Mouse (Mus musculus) lung, postnatal 36 days (tissue): ENCODE results near the gene Ccl9.
A peak's percentile ranks its signal among the peaks of the same experiment; 100 is the strongest.
"Not testable (repeated sequence)": the region's sequence is repeated elsewhere in the genome, so short reads cannot be mapped to it uniquely, and the experiment has no call there.

Experiments
- DNase-seq: peaks from one replicate; pipeline ENCODE4 v3.0.0; 2022; ENCODE audit warnings: mixed read lengths

The Ccl9 gene

DNA sequence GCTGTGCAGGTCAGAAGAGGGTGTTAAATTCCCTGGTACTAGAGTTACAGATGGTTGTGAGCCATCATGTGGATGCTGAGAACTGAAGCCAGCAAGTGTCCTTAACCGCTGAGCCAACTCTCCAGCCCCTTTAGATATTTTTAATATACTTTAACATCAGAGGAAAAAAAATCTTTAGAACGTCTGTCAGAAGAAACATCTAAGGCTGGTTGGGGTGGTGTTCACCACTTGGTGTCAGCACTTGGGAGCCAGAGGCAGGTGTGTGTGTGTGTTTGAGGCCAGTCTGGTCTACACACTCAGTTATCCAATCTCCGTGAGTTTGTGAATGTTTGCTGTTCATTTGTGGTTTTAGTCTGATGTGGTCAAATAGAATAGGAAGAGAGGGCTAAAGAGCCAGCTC is 563 bp upstream of the Ccl9 start:
- no peak for DNase-seq

DNA sequence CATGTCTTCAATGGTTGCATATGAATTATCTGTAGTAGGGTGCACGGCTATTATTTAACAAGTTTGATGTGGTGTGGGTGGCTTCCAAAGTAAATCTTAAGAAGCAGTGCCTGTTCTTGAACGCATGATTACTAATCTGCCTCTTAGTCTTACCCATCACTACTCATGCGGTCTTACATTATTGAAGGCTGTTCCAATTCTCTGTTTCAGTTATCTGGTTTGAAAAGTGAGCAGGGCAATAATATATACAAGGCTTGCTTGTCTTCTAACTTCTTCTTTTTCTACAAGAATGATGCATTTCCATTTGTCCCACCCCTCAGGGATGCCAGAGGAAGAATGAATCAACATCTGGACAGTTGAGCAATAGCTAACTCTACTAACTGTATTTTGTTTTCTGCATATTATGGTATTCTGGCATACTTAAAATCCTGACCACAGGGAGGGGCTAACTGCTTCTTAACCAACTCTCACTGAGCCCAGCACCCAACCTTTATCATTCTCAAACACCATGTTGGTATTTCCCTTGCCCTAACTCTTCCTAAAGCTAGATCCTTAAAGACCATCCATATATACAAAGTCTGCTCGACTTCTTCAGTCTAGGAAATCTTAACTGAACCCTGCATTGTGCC is 1.4 kb downstream of the Ccl9 start:
- DNase-seq: no peak

DNA sequence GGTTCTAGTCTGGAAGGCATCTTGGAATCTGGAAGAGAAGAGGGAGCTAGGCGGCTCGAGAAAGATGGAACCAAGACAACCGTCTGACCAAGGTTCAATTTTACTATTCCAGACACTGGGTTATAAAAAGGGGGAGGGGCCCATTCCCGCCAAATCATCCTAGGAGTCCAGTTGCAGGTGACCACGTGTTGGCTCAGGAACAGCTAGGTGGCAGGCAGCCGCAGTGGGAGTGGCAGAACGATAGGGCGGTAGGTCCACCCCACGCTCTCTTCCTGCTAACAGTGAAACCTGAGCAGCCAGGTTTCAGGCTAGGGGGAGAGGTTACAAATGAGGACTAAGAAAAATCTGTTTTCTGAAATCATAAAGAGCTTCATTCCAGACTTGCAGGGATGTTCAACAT is 5.6 kb downstream of the Ccl9 start:
- no peak for DNase-seq

DNA sequence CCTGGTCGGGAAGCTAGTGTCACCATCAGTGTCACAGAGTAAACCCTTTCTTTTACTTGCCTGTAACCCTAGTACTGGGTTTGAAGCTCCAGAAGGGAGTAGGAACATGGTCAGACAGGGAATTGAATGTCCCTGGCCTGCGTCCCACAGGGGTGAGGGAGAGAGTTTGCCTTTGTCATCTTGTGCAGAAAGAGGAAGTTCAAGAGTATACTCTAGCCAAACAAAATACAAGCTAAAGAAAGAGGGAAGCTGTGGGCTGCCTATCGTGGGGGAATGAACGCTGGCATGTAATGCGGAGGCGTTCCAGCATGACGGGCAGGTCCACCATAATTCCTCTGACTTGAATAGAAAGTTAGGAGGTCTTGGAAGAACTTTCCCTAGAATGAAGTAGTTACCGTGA is 6.2 kb downstream of the Ccl9 start:
- DNase-seq: peak; percentile 61

DNA sequence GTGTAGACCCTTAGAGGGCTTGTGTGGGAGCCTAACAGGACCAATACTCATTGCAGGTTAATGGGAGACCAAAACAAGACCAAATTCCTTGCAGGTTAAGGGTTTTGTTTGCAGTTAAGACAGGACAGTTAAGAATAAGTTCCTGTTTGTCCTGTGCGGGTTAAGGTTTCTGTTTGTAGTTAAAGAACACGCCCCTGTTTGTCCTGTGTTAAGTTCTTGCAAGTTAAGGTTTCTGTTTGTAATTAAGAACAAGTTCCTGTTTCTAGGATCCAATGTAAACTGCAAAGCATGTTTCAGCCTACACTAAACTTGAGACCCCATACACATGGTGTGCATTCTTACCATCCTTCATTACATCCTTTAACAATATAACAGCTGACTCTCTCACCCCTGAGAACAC is 8.2 kb downstream of the Ccl9 start:
- no peak for DNase-seq

DNA sequence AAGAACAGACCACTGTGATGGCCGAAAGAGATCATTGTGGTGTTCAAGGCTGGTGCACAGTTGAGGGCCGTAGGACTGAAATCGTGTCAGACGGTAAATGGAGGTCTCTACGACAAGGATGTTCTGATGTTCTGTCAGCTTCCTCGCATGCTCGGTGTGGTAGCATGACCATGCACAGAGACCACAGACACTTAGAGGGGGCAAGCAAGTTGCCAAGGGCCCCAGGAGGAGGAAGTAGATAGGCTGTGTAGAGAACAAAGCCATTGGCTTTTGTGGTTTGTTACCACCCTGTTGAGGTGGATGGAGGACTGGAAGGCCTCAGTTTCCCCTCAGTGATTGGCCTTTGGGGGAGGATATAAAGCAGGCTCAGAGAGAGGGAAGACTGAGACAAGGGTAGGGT is 9.2 kb downstream of the Ccl9 start:
- DNase-seq: no peak

DNA sequence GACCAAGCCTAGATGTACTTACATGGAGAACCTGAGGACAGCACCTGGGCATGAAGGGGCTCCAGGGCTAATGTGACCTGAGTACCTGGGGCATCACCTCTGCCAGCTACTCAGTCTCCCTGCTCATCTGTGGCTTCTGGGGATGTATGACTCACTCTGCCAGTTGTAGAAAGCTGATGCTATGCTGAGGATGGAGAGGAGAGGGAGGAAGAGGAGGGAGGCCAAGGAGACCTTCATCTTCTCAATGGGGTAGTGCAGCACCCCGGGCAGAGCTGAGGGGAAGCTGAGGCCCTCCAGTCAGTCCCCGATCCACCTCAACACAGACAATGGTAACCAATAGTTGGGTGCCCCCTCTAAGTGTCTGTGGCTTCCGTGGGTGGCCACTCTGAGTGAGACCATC is 9.7 kb downstream of the Ccl9 start:
- no peak for DNase-seq

DNA sequence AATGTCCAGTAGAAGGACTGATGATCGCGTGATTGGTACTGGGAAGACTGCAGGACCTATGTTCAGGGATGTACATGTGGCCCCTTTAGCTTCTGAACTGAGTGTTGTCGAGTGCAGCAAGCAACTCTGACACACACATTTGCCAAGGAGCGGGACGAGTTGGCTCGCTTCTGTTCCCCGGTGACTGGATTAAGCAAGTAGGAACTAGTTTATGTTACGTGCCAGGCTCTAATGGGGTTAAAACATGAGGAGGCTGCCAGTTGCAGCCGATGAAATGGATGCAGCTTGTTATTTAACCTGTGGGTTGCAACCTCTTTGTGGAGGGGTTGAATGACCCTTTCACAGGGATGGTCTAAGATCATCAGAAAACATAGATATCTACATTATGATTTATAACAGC is 10.4 kb downstream of the Ccl9 start:
- DNase-seq: no peak

DNA sequence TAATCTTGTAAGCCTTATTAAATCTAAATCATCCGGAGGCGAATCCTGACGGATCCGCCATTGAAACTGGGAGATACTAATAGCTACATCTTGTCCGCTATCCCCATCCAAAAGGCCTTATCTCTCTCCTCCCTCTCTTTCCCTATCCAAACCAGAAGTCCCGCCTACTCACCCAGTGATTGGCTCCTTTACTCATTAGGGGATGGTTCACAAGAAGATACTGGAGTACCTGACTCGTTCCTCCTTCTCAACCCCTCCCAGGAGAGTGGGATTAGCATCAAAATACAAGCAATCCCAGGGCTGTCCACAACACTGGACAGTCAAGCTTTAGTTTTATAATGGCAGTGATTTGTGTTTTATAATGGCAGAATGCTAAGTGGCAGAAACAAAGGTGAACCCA is 11.1 kb downstream of the Ccl9 start:
- no peak for DNase-seq

DNA sequence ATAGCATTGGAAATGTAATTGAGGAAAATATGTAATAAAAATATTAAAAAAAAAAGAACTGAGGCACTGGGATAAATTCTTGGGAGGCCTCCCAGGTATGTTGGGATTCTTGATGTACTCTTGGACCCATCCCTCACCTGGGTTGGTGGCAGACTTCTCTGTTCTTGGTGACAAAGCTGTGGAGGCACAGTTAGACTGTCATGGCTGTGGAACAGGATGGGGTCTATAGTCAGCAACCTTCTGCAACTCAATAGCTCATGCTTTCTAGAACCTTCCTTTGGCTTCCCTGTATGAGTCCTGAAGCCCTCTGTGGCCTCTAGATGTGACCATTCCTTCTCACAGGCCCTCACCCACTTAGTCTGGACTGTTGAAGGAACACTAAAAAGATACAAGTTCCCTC is 11.8 kb downstream of the Ccl9 start:
- DNase-seq: no peak

DNA sequence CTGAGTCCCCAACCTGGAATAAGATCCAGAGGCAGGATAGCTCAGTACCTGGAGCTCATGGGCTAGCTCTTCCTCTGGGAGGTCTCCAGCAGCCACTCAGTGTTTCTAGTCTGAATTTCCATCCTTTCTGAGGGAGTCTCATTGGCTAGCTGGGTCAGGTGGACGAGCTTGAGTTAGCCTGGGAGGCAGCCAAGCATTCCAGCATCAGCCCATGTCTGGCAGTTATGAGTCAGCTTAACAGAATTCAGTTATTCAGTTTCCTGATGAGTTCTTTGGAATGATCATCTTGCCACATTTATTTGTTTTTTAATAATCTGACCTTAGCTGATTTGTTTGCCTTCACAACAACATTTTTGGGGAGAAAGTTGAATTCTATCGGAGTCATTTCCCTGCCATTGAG is 14.7 kb downstream of the Ccl9 start:
- DNase-seq: no peak

DNA sequence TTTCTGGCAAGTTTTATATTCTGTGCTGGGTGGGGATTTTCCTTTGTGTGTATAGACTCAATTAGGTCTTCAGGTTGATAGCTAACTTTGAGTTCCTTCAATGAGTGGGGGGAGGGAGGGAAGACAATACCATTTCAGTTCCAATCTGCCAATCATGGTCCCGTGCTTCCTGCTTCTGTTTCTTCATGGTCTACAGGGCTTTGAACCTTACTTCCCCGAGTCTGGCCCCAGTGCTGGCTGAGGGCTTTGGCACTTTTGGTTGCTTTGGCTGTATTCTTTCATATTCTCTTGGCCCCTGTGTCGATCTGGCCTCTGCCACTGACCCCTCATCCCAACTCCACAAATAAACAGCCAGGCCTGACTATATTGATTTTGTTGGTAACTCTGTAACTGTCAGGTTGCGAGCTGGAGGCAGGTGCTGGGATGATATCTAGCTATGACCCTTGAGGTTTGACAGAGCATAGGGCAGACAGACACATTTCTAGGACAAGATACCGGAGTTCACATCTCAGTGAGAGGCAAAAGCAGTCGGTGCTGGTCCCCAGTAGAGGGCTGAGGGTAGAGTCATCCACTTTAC is 16.0 kb downstream of the Ccl9 start:
- DNase-seq: no peak

DNA sequence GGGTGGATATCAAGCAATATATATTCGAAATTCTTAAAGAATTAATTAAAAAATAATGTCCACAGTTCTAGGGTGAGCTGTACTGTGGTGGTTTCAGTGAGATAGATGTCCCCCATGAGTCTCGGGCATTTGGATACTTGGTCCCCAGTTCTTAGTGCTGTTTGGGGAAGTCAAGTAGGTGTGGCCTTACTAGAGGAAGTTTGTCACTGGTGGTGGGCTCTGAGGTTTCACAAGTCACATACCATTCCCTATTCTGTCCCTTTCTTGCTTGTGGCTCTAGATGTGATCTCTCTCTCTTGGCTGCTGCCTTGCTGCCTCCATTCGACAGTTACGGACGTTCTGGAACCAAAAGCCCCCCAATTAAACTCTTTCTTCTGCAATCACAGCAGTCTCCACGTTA is 18.0 kb downstream of the Ccl9 start:
- DNase-seq: no peak

DNA sequence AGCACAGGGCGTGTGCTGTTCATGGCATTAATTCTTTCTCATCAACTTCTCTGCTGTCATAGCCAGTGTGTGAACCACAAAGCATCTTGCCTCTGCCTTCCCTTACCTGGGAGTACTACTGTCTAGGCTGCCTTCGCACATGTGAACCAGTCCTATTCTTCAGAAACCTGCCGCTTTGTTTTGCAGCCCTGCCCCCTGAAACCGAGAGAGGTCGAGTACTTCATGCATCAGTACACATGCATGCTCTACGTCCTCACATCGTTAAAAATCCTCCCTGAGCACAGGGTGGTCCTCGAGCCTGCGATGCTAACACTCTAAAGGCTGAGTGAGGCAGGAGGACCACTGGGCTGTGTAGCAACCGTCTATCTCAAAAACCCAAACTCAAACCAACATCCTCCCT is 21.4 kb downstream of the Ccl9 start:
- DNase-seq: no peak

DNA sequence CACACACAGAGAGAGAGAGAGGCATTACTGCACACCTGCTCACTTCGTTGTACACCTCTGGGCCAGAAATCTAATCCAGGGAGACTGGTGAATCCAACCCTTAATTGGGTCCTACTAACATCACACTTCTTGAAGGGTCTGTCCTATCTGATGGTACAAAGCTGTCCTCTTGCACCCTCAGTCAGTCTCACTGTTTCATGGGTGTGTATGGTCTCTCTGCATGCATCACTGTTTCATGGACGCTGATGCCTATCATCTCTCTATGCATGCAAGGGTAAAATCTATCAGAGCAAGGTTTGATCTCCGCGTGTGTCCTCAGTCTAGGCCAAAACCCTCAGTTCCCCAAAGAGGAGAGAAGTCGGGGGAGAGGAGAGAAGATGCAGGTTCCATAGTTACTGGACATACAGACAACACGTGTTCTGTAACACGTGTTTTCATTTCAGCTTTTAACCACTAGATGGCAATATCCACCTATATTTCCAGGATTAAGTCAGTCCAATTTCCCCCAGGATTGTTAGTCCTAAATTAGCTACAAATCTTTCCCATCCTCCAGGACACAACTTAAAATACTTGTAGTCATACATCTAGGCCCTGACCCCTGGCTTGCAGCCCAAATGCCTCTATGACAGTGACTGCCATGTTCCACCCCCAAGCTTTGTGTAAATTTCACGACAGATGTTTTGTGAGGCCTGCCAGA is 22.2 kb downstream of the Ccl9 start:
- DNase-seq: peak; percentile 58

DNA sequence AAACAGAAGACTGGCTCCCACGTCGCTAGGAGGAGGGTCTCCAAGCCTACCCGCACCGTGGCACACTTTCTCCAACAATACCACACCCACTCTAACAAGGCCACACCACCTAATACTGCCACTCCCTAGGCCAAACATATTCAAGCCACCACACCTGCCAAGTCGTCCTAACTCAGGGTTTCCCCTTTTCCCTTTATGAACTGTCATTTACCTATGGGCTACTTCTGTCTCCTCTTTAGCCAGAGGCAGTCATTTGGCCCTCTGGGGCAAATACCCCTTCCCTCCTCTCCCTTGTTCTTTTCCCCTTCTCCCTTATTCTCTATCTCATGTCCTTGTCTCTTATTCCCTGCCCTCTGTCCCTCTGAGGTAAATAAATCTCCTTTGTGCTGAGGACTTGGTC is 26.8 kb downstream of the Ccl9 start:
- DNase-seq: no peak

DNA sequence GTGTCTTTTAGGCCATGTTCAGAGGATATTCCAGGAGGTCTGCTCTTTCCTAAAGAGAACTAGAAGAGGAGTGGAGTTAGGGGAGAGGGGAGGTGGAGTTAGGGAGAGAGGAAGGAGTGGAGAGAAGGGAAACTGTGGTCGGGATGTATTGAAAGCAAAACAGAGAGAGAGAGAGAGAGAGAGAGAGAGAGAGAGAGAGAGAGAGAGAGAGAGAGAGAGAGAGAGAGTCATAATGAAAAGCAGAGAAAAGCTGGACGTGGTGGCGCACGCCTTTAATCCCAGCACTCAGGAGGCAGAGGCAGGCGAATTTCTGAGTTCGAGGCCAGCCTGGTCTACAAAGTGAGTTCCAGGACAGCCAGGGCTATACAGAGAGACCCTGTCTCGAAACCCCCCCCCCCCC is 27.4 kb downstream of the Ccl9 start:
- DNase-seq: not testable (repeated sequence)

DNA sequence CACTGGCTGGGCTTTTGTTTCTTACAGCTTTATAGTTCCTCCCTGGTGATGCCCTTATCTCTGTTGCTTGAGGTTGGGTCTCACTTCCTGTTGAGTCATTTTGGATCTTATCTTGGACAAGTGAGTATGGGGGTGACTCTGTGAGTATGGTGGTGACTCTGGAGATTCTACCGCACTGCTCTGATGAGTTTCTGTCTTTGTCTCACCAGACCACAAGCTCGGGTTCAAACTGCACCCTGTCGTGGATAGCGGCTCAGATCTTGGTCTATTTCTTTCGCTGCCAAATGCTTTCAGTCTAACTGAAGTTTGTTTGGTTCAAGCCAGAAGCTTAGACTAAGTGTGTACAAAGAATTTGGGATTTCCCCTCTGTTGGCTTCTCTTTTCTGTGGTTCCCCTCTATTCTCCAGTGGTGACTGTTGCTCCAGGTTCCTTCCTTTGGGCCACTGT is 28.2 kb downstream of the Ccl9 start:
- no peak for DNase-seq

DNA sequence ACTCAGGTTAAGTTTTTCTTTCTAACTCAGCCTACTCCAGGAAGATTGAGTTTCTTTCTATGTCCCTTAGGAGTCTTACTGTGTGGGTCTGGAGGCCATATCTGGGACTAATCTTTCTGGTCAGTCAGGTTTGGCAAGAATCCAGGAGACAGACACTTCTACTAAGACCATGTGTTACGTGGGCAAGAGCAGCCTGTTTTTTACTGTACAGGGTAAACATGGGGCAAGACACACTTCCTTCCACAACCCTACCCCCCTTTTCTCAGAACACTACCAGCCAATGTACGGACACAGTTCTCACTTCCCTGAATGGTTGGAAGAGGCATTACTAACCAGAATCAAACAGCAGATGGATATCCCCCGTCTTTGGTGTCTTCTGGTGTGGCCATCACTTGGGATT is 34.2 kb downstream of the Ccl9 start:
- DNase-seq: peak; percentile 28

DNA sequence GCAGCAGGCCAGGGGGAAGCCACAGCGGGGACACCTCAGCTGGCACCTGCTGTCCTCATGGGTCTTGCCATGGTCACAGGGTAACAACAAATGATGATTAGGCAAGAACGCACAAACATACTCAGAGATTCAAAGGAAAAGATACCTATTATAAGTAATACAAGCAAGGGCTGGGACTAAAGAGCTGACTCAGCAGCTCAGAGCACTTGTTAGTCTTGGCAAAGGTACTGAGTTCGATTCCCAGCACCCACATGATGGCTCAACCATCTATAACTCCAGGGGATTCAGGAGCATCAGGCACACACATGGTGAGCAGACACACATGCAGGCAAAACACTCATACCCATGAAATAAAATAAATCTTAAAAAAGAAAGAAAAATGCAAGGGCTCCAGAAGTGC is 37.0 kb downstream of the Ccl9 start:
- no peak for DNase-seq

DNA sequence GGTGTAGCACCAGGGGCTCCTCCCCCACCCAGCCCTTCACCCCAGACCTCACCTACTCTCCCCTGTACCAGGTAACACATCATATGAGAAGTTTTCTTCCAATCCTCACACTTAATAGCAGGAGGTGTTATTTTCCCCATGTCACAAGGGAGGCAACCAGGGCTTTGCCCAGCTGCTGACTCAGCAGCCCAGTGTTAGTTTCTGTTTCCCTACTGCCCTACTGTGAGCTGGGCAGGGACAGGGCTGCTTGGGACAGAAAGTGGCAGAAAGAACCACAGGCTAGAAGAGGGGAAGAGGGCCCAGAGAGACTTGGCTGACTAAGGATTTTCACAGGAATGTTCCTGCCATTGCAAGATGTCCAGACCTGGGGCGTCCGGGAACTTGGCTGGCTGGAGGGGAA is 37.5 kb downstream of the Ccl9 start:
- no peak for DNase-seq

DNA sequence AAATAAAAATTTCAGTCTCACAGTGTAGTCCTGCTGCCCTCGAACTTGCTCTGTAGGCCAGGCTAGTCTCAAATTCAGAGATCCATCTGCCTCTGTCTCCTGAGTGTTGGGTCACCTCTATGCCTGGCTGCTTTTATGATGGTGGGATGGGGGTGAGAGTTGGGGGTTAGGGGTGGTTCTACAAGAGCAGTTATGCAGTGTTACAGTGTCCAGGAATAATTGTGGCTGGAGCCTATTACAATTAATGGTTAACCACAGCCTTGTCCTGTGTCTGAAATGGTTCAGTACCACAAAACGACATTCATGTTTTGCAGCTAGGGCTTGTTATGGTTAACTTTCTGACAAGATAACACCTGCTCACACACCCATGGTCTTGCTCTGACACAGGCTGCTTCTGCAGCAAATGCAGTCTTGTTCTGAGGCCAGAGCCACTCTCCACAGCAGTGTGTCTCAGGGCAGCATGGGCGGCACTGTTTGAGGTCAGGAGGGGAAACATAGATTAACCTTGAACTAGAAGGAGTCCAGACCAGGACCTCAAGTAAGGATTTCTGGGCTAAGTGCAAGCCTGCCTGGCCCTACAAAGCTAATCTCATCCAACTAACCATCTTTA is 39.6 kb downstream of the Ccl9 start:
- no peak for DNase-seq

DNA sequence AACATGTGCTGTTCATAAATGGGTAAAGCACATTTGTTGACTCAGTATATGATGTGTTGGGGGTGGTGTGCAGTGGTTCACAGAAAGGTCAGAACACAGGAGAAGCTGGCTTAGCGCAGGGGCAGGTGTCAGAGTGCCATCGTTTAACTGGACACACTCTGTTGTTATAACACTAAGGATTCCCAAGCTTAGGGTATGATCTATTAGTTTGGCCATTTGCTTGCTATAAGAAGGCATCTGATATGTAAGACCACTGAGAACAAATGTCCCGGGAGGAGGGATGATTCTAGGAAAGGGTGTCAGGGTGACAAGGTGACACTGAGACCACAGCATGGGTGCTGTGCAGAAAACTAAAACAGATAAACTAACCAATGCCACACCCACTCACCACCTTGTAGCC is 41.6 kb downstream of the Ccl9 start:
- DNase-seq: no peak
